Mouse (Mus musculus) hindbrain, embryonic 13.5 days (tissue): ENCODE measurements at regions not wholly inside any gene's neighbourhood (a gene's known extent, or its start where the extent isn't known, plus 50 kb on each side); places are given as distances from the start of the nearest gene placed in this dataset.
A peak's percentile ranks its signal among the peaks of the same experiment; 100 is the strongest.
"Not testable (repeated sequence)": the region's sequence is repeated elsewhere in the genome, so short reads cannot be mapped to it uniquely, and the experiment has no call there.

Experiments used
- ATAC-seq: fragments of 200-750 bp; cut with Nextera tagmentation; 2 replicates; pipeline ENCODE4 v1.8.0; 2017; ENCODE audit warnings: moderate TSS enrichment; ENCODE audit not compliant: low FRiP score
- H3K27ac ChIP-seq: fragments of 300-500 bp; sonication (generic); 2 replicates; pipeline ENCODE4 v1.5.1; 2015; ENCODE audit warnings: inconsistent platforms, mild to moderate bottlenecking, moderate library complexity
- H3K27me3 ChIP-seq: fragments of 300-500 bp; sonication (generic); 2 replicates; pipeline ENCODE4 v1.6.1; 2015; ENCODE audit warnings: mild to moderate bottlenecking, inconsistent platforms
- H3K36me3 ChIP-seq: fragments of 300-500 bp; sonication (generic); 2 replicates; pipeline ENCODE4 v1.6.1; 2015; ENCODE audit warnings: mild to moderate bottlenecking, inconsistent platforms
- H3K4me1 ChIP-seq: fragments of 300-500 bp; sonication (generic); replicated peaks from 2 replicates; pipeline ENCODE4 v1.6.1; 2015; ENCODE audit warnings: inconsistent platforms
- H3K4me2 ChIP-seq: fragments of 300-500 bp; sonication (generic); 2 replicates; pipeline ENCODE4 v1.6.1; 2015; ENCODE audit warnings: inconsistent platforms, mild to moderate bottlenecking, moderate library complexity
- H3K4me3 ChIP-seq: fragments of 300-500 bp; sonication (generic); 2 replicates; pipeline ENCODE4 v1.5.1; 2015; ENCODE audit warnings: mild to moderate bottlenecking, inconsistent platforms
- H3K9ac ChIP-seq: fragments of 300-500 bp; sonication (generic); 2 replicates; pipeline ENCODE4 v1.6.1; 2015; ENCODE audit warnings: mild to moderate bottlenecking, inconsistent platforms
- H3K9me3 ChIP-seq: fragments of 300-500 bp; sonication (generic); 2 replicates; pipeline ENCODE4 v1.6.1; 2016; ENCODE audit warnings: inconsistent platforms
- whole genome bisulfite sequencing: fragments of 180-500 bp; shearing (Covaris S2); methylation state at CpG from one replicate; pipeline ENCODE4 v1.1.7; 2015; 5-methylcytosine and 5-hydroxymethylcytosine counted together

GRCm38 (mm10) chr6:22493632-22494260 is 137.7 kb upstream of the Fam3c start:
- 0 out of 2 replicates have a peak, but pooled peaks have one; percentile 66 for ATAC-seq
- Histone ChIP-seq H3K4me2 (no peak overlapping the region), H3K36me3 (no peaks in the 10 kb centered on the region), H3K9ac (no peak overlapping the region), H3K4me3 (no peak overlapping the region), H3K4me1 (no peaks in the 10 kb centered on the region), H3K27me3 (no peaks in the 10 kb centered on the region), H3K27ac (no peak overlapping the region), H3K9me3 (no peaks in the 10 kb centered on the region)
- WGBS, result 47% methylated on average over 11 of the region's 11 CpGs

GRCm38 (mm10) chr6:22492896-22493295 is 136.9 kb upstream of the Fam3c start:
- H3K27ac ChIP-seq, result no peak overlapping the region
- no peaks in the 10 kb centered on the region for H3K36me3 ChIP-seq
- 90% methylated on average over 17 of the region's 17 CpGs for WGBS
- no peak overlapping the region for H3K4me3 ChIP-seq
- no peaks in the 10 kb centered on the region for H3K4me1 ChIP-seq
- no peak for ATAC-seq
- no peak overlapping the region for H3K9ac ChIP-seq
- no peaks in the 10 kb centered on the region for H3K9me3 ChIP-seq
- H3K27me3 ChIP-seq, result no peaks in the 10 kb centered on the region
- H3K4me2 ChIP-seq, result no peak overlapping the region

GRCm38 (mm10) chr6:22490762-22491161 is 134.7 kb upstream of the Fam3c start:
- Histone ChIP-seq H3K27me3 (no peaks in the 10 kb centered on the region), H3K4me3 (no peak overlapping the region), H3K9me3 (no peaks in the 10 kb centered on the region), H3K4me2 (no peak overlapping the region), H3K9ac (no peak overlapping the region), H3K4me1 (no peaks in the 10 kb centered on the region), H3K36me3 (no peaks in the 10 kb centered on the region), H3K27ac (no peak overlapping the region)
- 82% methylated on average over 6 of the region's 6 CpGs for WGBS
- no peak for ATAC-seq

- no peak overlapping the region for H3K4me2 ChIP-seq
- ATAC-seq, result no peak
- H3K27ac ChIP-seq, result no peak overlapping the region
- no peaks in the 10 kb centered on the region for H3K36me3 ChIP-seq
- no peak overlapping the region for H3K4me3 ChIP-seq
- H3K4me1 ChIP-seq, result no peaks in the 10 kb centered on the region
- H3K9ac ChIP-seq, result no peak overlapping the region
- 84% methylated on average over 3 of the region's 3 CpGs for WGBS
- H3K9me3 ChIP-seq, result no peaks in the 10 kb centered on the region
- H3K27me3 ChIP-seq, result no peaks in the 10 kb centered on the region
These were observed 131.4 kb upstream of the Fam3c start for GRCm38 (mm10) chr6:22487467-22487866.

- 78% methylated on average over 11 of the region's 11 CpGs for WGBS
These were observed 129.9 kb upstream of the Fam3c start for GRCm38 (mm10) chr6:22485828-22486518.

GRCm38 (mm10) chr6:22482257-22482656 is 126.2 kb upstream of the Fam3c start:
- not testable (repeated sequence) for H3K36me3 ChIP-seq, H3K4me2 ChIP-seq, H3K4me1 ChIP-seq, ATAC-seq, H3K27me3 ChIP-seq, H3K9ac ChIP-seq, H3K27ac ChIP-seq, H3K9me3 ChIP-seq, H3K4me3 ChIP-seq
- 87% methylated on average over 4 of the region's 4 CpGs for WGBS

More at GRCm38 (mm10) chr6:22485828-22486518, 129.9 kb upstream of the Fam3c start:
- no peaks in the 10 kb centered on the region for H3K9me3 ChIP-seq
- H3K27ac ChIP-seq, result no peak overlapping the region
- H3K36me3 ChIP-seq, result no peaks in the 10 kb centered on the region
- H3K4me3 ChIP-seq, result no peak overlapping the region
- H3K4me2 ChIP-seq, result no peak overlapping the region
- H3K27me3 ChIP-seq, result no peaks in the 10 kb centered on the region
- ATAC-seq, result no peak
- no peak overlapping the region for H3K9ac ChIP-seq
- no peaks in the 10 kb centered on the region for H3K4me1 ChIP-seq

GRCm38 (mm10) chr6:22474604-22475003 is 118.6 kb upstream of the Fam3c start:
- no peak overlapping the region for H3K27ac ChIP-seq
- 92% methylated on average over 4 of the region's 4 CpGs for WGBS
- no peaks in the 10 kb centered on the region for H3K9me3 ChIP-seq
- H3K9ac ChIP-seq, result no peak overlapping the region
- no peaks in the 10 kb centered on the region for H3K36me3 ChIP-seq
- H3K27me3 ChIP-seq, result no peaks in the 10 kb centered on the region
- H3K4me3 ChIP-seq, result no peak overlapping the region
- no peak for ATAC-seq
- no peak overlapping the region for H3K4me2 ChIP-seq
- H3K4me1 ChIP-seq, result no peaks in the 10 kb centered on the region

- no peak for ATAC-seq
- no peak overlapping the region for H3K27ac ChIP-seq
- no peaks in the 10 kb centered on the region for H3K9me3 ChIP-seq
- no peak overlapping the region for H3K4me2 ChIP-seq
- no peak overlapping the region for H3K9ac ChIP-seq
- H3K36me3 ChIP-seq, result no peaks in the 10 kb centered on the region
- no peak overlapping the region for H3K4me3 ChIP-seq
- H3K4me1 ChIP-seq, result no peaks in the 10 kb centered on the region
- 84% methylated on average over 2 of the region's 2 CpGs for WGBS
- H3K27me3 ChIP-seq, result no peaks in the 10 kb centered on the region
These were observed 118.0 kb upstream of the Fam3c start for GRCm38 (mm10) chr6:22474011-22474410.

- H3K4me3 ChIP-seq, H3K4me2 ChIP-seq, H3K9ac ChIP-seq, H3K27me3 ChIP-seq, H3K27ac ChIP-seq, H3K36me3 ChIP-seq, ATAC-seq, H3K9me3 ChIP-seq, H3K4me1 ChIP-seq: not testable (repeated sequence)
- 88% methylated on average over 5 of the region's 5 CpGs for WGBS
These were observed 116.4 kb upstream of the Fam3c start for GRCm38 (mm10) chr6:22472400-22472799.

GRCm38 (mm10) chr6:22467334-22467993 is 111.4 kb upstream of the Fam3c start:
- H3K9ac ChIP-seq, result no peak overlapping the region
- ATAC-seq, result no peak
- H3K27ac ChIP-seq, result no peak overlapping the region
- 84% methylated on average over 11 of the region's 11 CpGs for WGBS
- no peaks in the 10 kb centered on the region for H3K36me3 ChIP-seq
- H3K4me3 ChIP-seq, result no peak overlapping the region
- H3K4me2 ChIP-seq, result no peak overlapping the region
- no peaks in the 10 kb centered on the region for H3K4me1 ChIP-seq
- no peaks in the 10 kb centered on the region for H3K27me3 ChIP-seq
- no peaks in the 10 kb centered on the region for H3K9me3 ChIP-seq

- Histone ChIP-seq H3K9me3 (no peaks in the 10 kb centered on the region), H3K9ac (no peak overlapping the region), H3K4me1 (no peaks in the 10 kb centered on the region), H3K36me3 (no peaks in the 10 kb centered on the region), H3K27ac (no peak overlapping the region), H3K4me2 (no peak overlapping the region), H3K27me3 (no peaks in the 10 kb centered on the region), H3K4me3 (no peak overlapping the region)
- 90% methylated on average over 1 of the region's 1 CpGs for WGBS
- no peak for ATAC-seq
These were observed 109.9 kb upstream of the Fam3c start for GRCm38 (mm10) chr6:22465926-22466325.

GRCm38 (mm10) chr6:22459440-22460016 is 103.5 kb upstream of the Fam3c start:
- H3K4me2 ChIP-seq, result no peak overlapping the region
- H3K9ac ChIP-seq, result no peak overlapping the region
- no peak overlapping the region for H3K4me3 ChIP-seq
- H3K36me3 ChIP-seq, result no peaks in the 10 kb centered on the region
- no peaks in the 10 kb centered on the region for H3K27me3 ChIP-seq
- no peak overlapping the region for H3K27ac ChIP-seq
- H3K9me3 ChIP-seq, result no peaks in the 10 kb centered on the region
- no peak for ATAC-seq
- 92% methylated on average over 7 of the region's 7 CpGs for WGBS
- no peaks in the 10 kb centered on the region for H3K4me1 ChIP-seq
